Mouse (Mus musculus): Measurements from ENCODE around the gene Nudt22.
"Not testable (repeated sequence)": the region's sequence is repeated elsewhere in the genome, so short reads cannot be mapped to it uniquely, and the experiment has no call there.

Gene Nudt22

GRCm38 (mm10) chr19:6995255-6995991, 494 bp downstream of the Nudt22 start:
- no peak for DNase-seq (ENCODE audit: low spot score)

GRCm38 (mm10) chr19:6994489-6994888, 1.4 kb downstream of the Nudt22 start:
- DNase-seq (ENCODE audit: low spot score) = no peak

- DNase-seq (ENCODE audit: low spot score) = no peak
Observed at GRCm38 (mm10) chr19:6994002-6994401, 1.9 kb downstream of the Nudt22 start.

- DNase-seq (ENCODE audit: low spot score) = no peak
Observed at GRCm38 (mm10) chr19:6993011-6993770, 2.7 kb downstream of the Nudt22 start.

GRCm38 (mm10) chr19:6992011-6992858, 3.7 kb downstream of the Nudt22 start, which contains the start of gene Dnajc4:
Gene Dnajc4 (minus strand): TSS chr19:6992572.
- peak; percentile 100 for DNase-seq (ENCODE audit: low spot score)

GRCm38 (mm10) chr19:6991166-6991565, 4.8 kb downstream of the Nudt22 start:
- DNase-seq (ENCODE audit: low spot score) = not testable (repeated sequence)

GRCm38 (mm10) chr19:6990712-6991111, 5.2 kb downstream of the Nudt22 start:
- DNase-seq (ENCODE audit: low spot score) = no peak

GRCm38 (mm10) chr19:6989251-6989650, 6.7 kb downstream of the Nudt22 start:
- no peak for DNase-seq (ENCODE audit: low spot score)

- no peak for DNase-seq (ENCODE audit: low spot score)
Observed at GRCm38 (mm10) chr19:6987904-6988285, 8.0 kb downstream of the Nudt22 start.

GRCm38 (mm10) chr19:6987061-6987903, 8.6 kb downstream of the Nudt22 start, which contains the start of gene Vegfb:
Gene Vegfb (minus strand): TSS chr19:6987651.
- DNase-seq (ENCODE audit: low spot score) = peak; percentile 75

GRCm38 (mm10) chr19:6985951-6986708, 9.8 kb downstream of the Nudt22 start:
- no peak for DNase-seq (ENCODE audit: low spot score)

- no peak for DNase-seq (ENCODE audit: low spot score)
Observed at GRCm38 (mm10) chr19:6985300-6985699, 10.6 kb downstream of the Nudt22 start.

- peak; percentile 26 for DNase-seq (ENCODE audit: low spot score)
Observed at GRCm38 (mm10) chr19:6983621-6984020, 12.3 kb downstream of the Nudt22 start.

- DNase-seq (ENCODE audit: low spot score) = no peak
Observed at GRCm38 (mm10) chr19:6981465-6981864, 14.5 kb downstream of the Nudt22 start.

GRCm38 (mm10) chr19:6980381-6981093, 15.4 kb downstream of the Nudt22 start, which contains the start of gene Fkbp2:
Gene Fkbp2 (minus strand): TSS chr19:6980501.
- DNase-seq (ENCODE audit: low spot score) = peak; percentile 100

- peak; percentile 100 for DNase-seq (ENCODE audit: low spot score)
Observed at GRCm38 (mm10) chr19:6979486-6980380, 16.2 kb downstream of the Nudt22 start.

- peak; percentile 44 for DNase-seq (ENCODE audit: low spot score)
Observed at GRCm38 (mm10) chr19:6979001-6979479, 16.9 kb downstream of the Nudt22 start.

- DNase-seq (ENCODE audit: low spot score) = no peak
Observed at GRCm38 (mm10) chr19:6978639-6978974, 17.3 kb downstream of the Nudt22 start.
